Mouse (Mus musculus) ES-E14 (cell line): ENCODE data around the gene Apc2.

Experiments
- HCFC1 ChIP-seq: IDR thresholded peaks from 2 replicates; pipeline ENCODE4 v1.6.1; 2012; ENCODE audit warnings: low read length, inconsistent platforms, borderline replicate concordance; ENCODE audit not compliant: insufficient read depth
- ZNF384 ChIP-seq: IDR thresholded peaks from 2 replicates; pipeline ENCODE4 v1.6.1; 2012; ENCODE audit warnings: low read depth, low read length, inconsistent platforms

DNA sequence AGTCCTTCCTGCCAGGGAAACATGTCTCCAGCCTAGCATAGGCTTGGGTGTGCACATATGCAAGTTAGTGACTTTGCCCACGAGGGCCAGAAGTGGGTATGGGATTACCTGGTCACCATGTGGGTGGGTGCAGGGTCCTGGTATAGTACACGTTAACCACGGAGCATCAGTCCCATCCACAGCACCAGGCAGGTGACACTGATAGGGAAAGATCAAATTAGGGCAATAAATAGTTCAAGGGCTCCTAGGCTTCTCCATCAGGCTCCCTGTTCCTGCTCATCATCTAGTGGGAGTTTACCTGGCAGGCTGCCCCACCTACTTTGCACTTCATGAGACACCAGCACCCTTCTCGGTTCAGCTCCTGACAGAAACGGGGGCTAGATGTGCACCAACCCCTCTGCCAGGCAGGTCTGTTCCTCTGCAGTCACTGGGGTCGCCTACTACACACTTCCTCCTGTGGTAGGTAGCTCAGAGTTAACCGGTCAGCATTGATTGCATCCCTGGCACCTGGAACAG lies 931 bp upstream of the Apc2 start:
- TF ChIP-seq ZNF384 (no peak), HCFC1 (no peak)
